Mouse (Mus musculus) liver, adult 2 months (tissue): ENCODE results near the gene Leng8. TPM values are rescaled to one million over a fixed set of nuclear protein-coding genes. Genes with fewer than 3 reads are reported as not detected.
"Not testable (repeated sequence)": the region's sequence is repeated elsewhere in the genome, so short reads cannot be mapped to it uniquely, and the experiment has no call there.

Experiments used
- DNase-seq: peaks from one replicate; pipeline ENCODE4 v3.0.0-alpha.2; 2011; ENCODE audit warnings: low read depth, low spot score; ENCODE audit errors: extremely low read depth
- H3K27ac ChIP-seq: fragments of 200-500 bp; replicated peaks from 2 replicates; pipeline ENCODE4 v1.5.1; 2012; ENCODE audit warnings: low read depth, mild to moderate bottlenecking, control low read depth, inconsistent platforms, low read length; ENCODE audit not compliant: insufficient read depth
- H3K27me3 ChIP-seq: fragments of 200-500 bp; 2 replicates; pipeline ENCODE4 v1.6.1; 2012; ENCODE audit warnings: mild to moderate bottlenecking, moderate library complexity, low read length, inconsistent platforms; ENCODE audit not compliant: control insufficient read depth, insufficient read depth
- H3K36me3 ChIP-seq: fragments of 200-500 bp; 2 replicates; pipeline ENCODE4 v1.6.1; 2012; ENCODE audit warnings: low read length, inconsistent platforms; ENCODE audit not compliant: control insufficient read depth, insufficient read depth
- H3K4me1 ChIP-seq: fragments of 200-500 bp; 2 replicates; pipeline ENCODE4 v1.6.1; 2011; ENCODE audit warnings: low read length; ENCODE audit not compliant: control insufficient read depth, insufficient read depth
- H3K4me3 ChIP-seq: fragments of 200-500 bp; 2 replicates; pipeline ENCODE4 v1.5.1; 2011; ENCODE audit warnings: low read depth, mild to moderate bottlenecking, control low read depth, low read length, moderate library complexity; ENCODE audit not compliant: insufficient read depth
- H3K79me2 ChIP-seq: fragments of 200-500 bp; 2 replicates; pipeline ENCODE4 v1.6.1; 2012; ENCODE audit warnings: inconsistent platforms, mild to moderate bottlenecking, low read length, moderate library complexity; ENCODE audit not compliant: control insufficient read depth, insufficient read depth
- H3K9ac ChIP-seq: fragments of 200-500 bp; 2 replicates; pipeline ENCODE4 v1.6.1; 2012; ENCODE audit warnings: low read depth, mild to moderate bottlenecking, control low read depth, inconsistent platforms, low read length
- CTCF ChIP-seq: fragments of 200-500 bp; IDR thresholded peaks from 2 replicates; pipeline ENCODE4 v1.5.1; 2011; ENCODE audit warnings: low read depth, low read length, control low read depth
- POLR2A ChIP-seq: fragments of 200-500 bp; IDR thresholded peaks from 2 replicates; pipeline ENCODE4 v1.6.1; 2011; ENCODE audit warnings: low read length, control low read depth; ENCODE audit not compliant: insufficient read depth; ENCODE audit errors: extremely low read depth
- WGBS: fragments of 180-500 bp; shearing (Covaris S2); methylation state at CpG from one replicate; pipeline ENCODE4 v1.1.7; 2018; 5-methylcytosine and 5-hydroxymethylcytosine counted together
- polyA plus RNA-seq: library from polyadenylated mRNA; depleted of rRNA; stranded (reverse); fragments of >200 nt; gene quantifications from 2 replicates; pipeline ENCODE4 v1.2.3, GENCODE M21; 2012
- total RNA-seq: library from RNA; depleted of rRNA; stranded (reverse); fragments of >200 nt; gene quantifications from 2 replicates; pipeline ENCODE4 v1.2.3, GENCODE M21; 2014

Leng8 gene
- total and polyA plus RNA-seq, 2 experiments = 36.1 to 148 TPM

- DNase-seq = peak; percentile 99
- 13% methylated on average over 14 of the region's 14 CpGs for WGBS
Observed at GRCm38 (mm10) chr7:4150811-4151221, 14.0 kb downstream of the Leng8 start.

GRCm38 (mm10) chr7:4151241-4151640, 14.4 kb downstream of the Leng8 start:
- Histone ChIP-seq H3K9ac (peak overlapping the region; percentile 32), H3K79me2 (no peaks in the 10 kb centered on the region), H3K4me3 (peak overlapping the region; percentile 33), H3K4me1 (peaks cover 10% of the 10 kb centered on the region; the same call in 1 of the 2 replicates), H3K27me3 (no peaks in the 10 kb centered on the region), H3K27ac (peak overlapping the region; percentile 36), H3K36me3 (peaks cover 2% of the 10 kb centered on the region; the same call in 1 of the 2 replicates)
- no peak for DNase-seq
- WGBS = 32% methylated on average over 22 of the region's 22 CpGs
- TF ChIP-seq CTCF (no peak), POLR2A (no peak)

More at GRCm38 (mm10) chr7:4150811-4151221, 14.0 kb downstream of the Leng8 start:
- H3K4me1 ChIP-seq = peaks cover 10% of the 10 kb centered on the region; the same call in 1 of the 2 replicates
- H3K27ac ChIP-seq = peak overlapping the region; percentile 99
- peak overlapping the region; percentile 33; the same call in 1 of the 2 replicates for H3K4me3 ChIP-seq
- H3K79me2 ChIP-seq = no peaks in the 10 kb centered on the region
- TF ChIP-seq POLR2A (0 out of 2 replicates have a peak, but pooled peaks have one; percentile 10), CTCF (no peak)
- H3K9ac ChIP-seq = peak overlapping the region; percentile 32; the same call in 1 of the 2 replicates
- no peaks in the 10 kb centered on the region for H3K27me3 ChIP-seq
- peaks cover 2% of the 10 kb centered on the region; the same call in 1 of the 2 replicates for H3K36me3 ChIP-seq

DNA sequence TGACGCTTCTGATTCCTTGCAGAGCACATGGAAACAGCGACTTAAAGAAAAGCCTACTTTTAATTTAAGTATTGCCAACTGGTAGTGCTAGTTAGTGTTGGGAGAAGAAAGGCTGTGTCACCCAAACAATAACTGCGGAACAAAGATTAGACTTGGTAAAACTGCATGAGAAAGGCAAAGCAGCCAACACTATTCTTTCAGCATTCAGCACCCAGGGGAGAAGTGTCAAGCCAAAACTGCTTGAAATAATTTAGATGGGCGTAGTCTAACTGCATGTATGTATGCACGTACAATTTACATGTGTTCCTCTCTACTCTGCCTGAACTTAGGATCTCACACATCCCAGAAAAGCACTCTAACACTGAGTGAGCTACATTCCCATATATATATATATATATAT, 17.5 kb downstream of the Leng8 start:
- TF ChIP-seq CTCF (no peak), POLR2A (no peak)
- H3K79me2 ChIP-seq = no peaks in the 10 kb centered on the region
- WGBS = 84% methylated on average over 5 of the region's 5 CpGs
- H3K27me3 ChIP-seq = no peaks in the 10 kb centered on the region
- H3K36me3 ChIP-seq = no peaks in the 10 kb centered on the region
- no peak overlapping the region for H3K27ac ChIP-seq
- H3K4me1 ChIP-seq = peaks cover 3% of the 10 kb centered on the region; the same call in 1 of the 2 replicates
- no peak for DNase-seq
- no peak overlapping the region for H3K9ac ChIP-seq
- no peak overlapping the region for H3K4me3 ChIP-seq

GRCm38 (mm10) chr7:4154976-4155375, 18.1 kb downstream of the Leng8 start:
- peaks cover 3% of the 10 kb centered on the region; the same call in 1 of the 2 replicates for H3K4me1 ChIP-seq
- H3K4me3 ChIP-seq = no peak overlapping the region
- no peaks in the 10 kb centered on the region for H3K27me3 ChIP-seq
- no peak overlapping the region for H3K9ac ChIP-seq
- WGBS = 76% methylated on average over 4 of the region's 4 CpGs
- no peaks in the 10 kb centered on the region for H3K36me3 ChIP-seq
- DNase-seq = no peak
- no peak overlapping the region for H3K27ac ChIP-seq
- H3K79me2 ChIP-seq = no peaks in the 10 kb centered on the region
- TF ChIP-seq POLR2A (no peak), CTCF (no peak)

DNA sequence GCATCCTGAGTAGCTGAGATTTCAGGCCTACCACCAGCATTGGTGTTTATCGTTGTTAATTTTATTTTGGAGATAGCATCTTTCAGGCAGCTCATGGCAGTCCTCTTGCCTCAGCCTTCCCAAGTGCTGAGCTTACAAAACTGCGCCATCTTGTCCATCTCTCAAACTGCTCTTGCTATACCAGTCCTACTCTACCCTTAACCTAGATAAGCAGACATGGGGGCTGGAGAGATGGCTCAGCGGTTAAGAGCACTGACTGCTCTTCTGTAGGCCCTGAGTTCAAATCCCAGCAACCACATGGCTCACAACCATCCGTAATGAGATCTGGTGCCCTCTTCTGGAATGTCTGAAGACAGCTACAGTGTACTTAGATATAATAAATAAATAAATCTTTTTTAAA, 24.8 kb downstream of the Leng8 start:
- not testable (repeated sequence) for DNase-seq
- 98% methylated on average over 4 of the region's 4 CpGs for WGBS

GRCm38 (mm10) chr7:4163571-4164072, 26.8 kb downstream of the Leng8 start:
- Histone ChIP-seq H3K9ac (peak overlapping the region; percentile 80), H3K36me3 (no peaks in the 10 kb centered on the region), H3K4me1 (peaks cover 8% of the 10 kb centered on the region; the same call in 1 of the 2 replicates), H3K27ac (peak overlapping the region; percentile 62), H3K79me2 (no peaks in the 10 kb centered on the region), H3K27me3 (no peaks in the 10 kb centered on the region), H3K4me3 (peak overlapping the region; percentile 86)
- peak; percentile 19 for DNase-seq
- 6% methylated on average over 11 of the region's 11 CpGs for WGBS
- TF ChIP-seq CTCF = no peak
- TF ChIP-seq POLR2A = no peak

More for the DNA sequence above, 24.8 kb downstream of the Leng8 start:
- not testable (repeated sequence) for H3K27ac ChIP-seq, H3K4me1 ChIP-seq, H3K79me2 ChIP-seq, H3K27me3 ChIP-seq, H3K9ac ChIP-seq, H3K36me3 ChIP-seq, H3K4me3 ChIP-seq
